Mouse (Mus musculus): ENCODE data around the gene Tm7sf3. TPM values are rescaled to one million over a fixed set of nuclear protein-coding genes. Genes with fewer than 3 reads are reported as not detected.

Gene Tm7sf3
- polyA plus RNA-seq, 1 experiment from 2014 or later, result 26.4 TPM

- Histone ChIP-seq H3K27ac (replicated peaks) (no peak overlapping the region), H3K4me3 (no peak overlapping the region), H3K9me3 (0 out of 2 replicates have a peak, but pooled peaks cover 4% of the 10 kb centered on the region), H3K4me1 (no peaks in the 10 kb centered on the region), H3K27me3 (no peaks in the 10 kb centered on the region), H3K4me2 (replicated peaks) (no peak overlapping the region), H3K9ac (replicated peaks) (no peak overlapping the region), H3K36me3 (no peaks in the 10 kb centered on the region)
- WGBS, result 55% methylated on average over 5 of the region's 5 CpGs
- ATAC-seq (ENCODE audit: low FRiP score, low read depth), result no peak
These were observed 29.5 kb upstream of the Tm7sf3 start for GRCm38 (mm10) chr6:146672106-146672505.

- 89% methylated on average over 15 of the region's 15 CpGs for WGBS
- Histone ChIP-seq H3K36me3 (no peaks in the 10 kb centered on the region), H3K27ac (replicated peaks) (no peak overlapping the region), H3K4me1 (0 out of 2 replicates have a peak, but pooled peaks cover 4% of the 10 kb centered on the region), H3K4me2 (replicated peaks) (no peak overlapping the region), H3K9ac (replicated peaks) (no peak overlapping the region), H3K9me3 (0 out of 2 replicates have a peak, but pooled peaks cover 4% of the 10 kb centered on the region), H3K27me3 (no peaks in the 10 kb centered on the region), H3K4me3 (no peak overlapping the region)
- ATAC-seq (ENCODE audit: low FRiP score, low read depth), result no peak
These were observed 28.6 kb upstream of the Tm7sf3 start for GRCm38 (mm10) chr6:146670956-146671855.

- Histone ChIP-seq H3K27ac (replicated peaks) (no peak overlapping the region), H3K4me1 (0 out of 2 replicates have a peak, but pooled peaks cover 4% of the 10 kb centered on the region), H3K27me3 (no peaks in the 10 kb centered on the region), H3K4me2 (replicated peaks) (no peak overlapping the region), H3K9ac (replicated peaks) (no peak overlapping the region), H3K4me3 (no peak overlapping the region), H3K9me3 (0 out of 2 replicates have a peak, but pooled peaks cover 4% of the 10 kb centered on the region), H3K36me3 (no peaks in the 10 kb centered on the region)
- ATAC-seq (ENCODE audit: low FRiP score, low read depth), result no peak
These were observed 26.0 kb upstream of the Tm7sf3 start for GRCm38 (mm10) chr6:146668606-146669005.

- Histone ChIP-seq H3K36me3 (no peaks in the 10 kb centered on the region), H3K27me3 (no peaks in the 10 kb centered on the region), H3K4me3 (no peak overlapping the region), H3K27ac (replicated peaks) (no peak overlapping the region), H3K9me3 (0 out of 2 replicates have a peak, but pooled peaks cover 4% of the 10 kb centered on the region), H3K4me2 (replicated peaks) (no peak overlapping the region), H3K4me1 (0 out of 2 replicates have a peak, but pooled peaks cover 4% of the 10 kb centered on the region), H3K9ac (replicated peaks) (no peak overlapping the region)
- no peak for ATAC-seq (ENCODE audit: low FRiP score, low read depth)
- WGBS, result 85% methylated on average over 6 of the region's 6 CpGs
These were observed 24.2 kb upstream of the Tm7sf3 start for GRCm38 (mm10) chr6:146666811-146667210.

GRCm38 (mm10) chr6:146665408-146665807 lies 22.8 kb upstream of the Tm7sf3 start:
- H3K4me2 ChIP-seq (replicated peaks), result no peak overlapping the region
- no peaks in the 10 kb centered on the region for H3K27me3 ChIP-seq
- H3K36me3 ChIP-seq, result no peaks in the 10 kb centered on the region
- WGBS, result 84% methylated on average over 2 of the region's 2 CpGs
- H3K4me3 ChIP-seq, result no peak overlapping the region
- H3K27ac ChIP-seq (replicated peaks), result no peak overlapping the region
- 0 out of 2 replicates have a peak, but pooled peaks cover 2% of the 10 kb centered on the region for H3K9me3 ChIP-seq
- 0 out of 2 replicates have a peak, but pooled peaks cover 4% of the 10 kb centered on the region for H3K4me1 ChIP-seq
- no peak for ATAC-seq (ENCODE audit: low FRiP score, low read depth)
- no peak overlapping the region for H3K9ac ChIP-seq (replicated peaks)

GRCm38 (mm10) chr6:146664917-146665316 lies 22.3 kb upstream of the Tm7sf3 start:
- Histone ChIP-seq H3K9me3 (no peaks in the 10 kb centered on the region), H3K4me2 (replicated peaks) (no peak overlapping the region), H3K27me3 (no peaks in the 10 kb centered on the region), H3K4me1 (0 out of 2 replicates have a peak, but pooled peaks cover 4% of the 10 kb centered on the region), H3K9ac (replicated peaks) (no peak overlapping the region), H3K27ac (replicated peaks) (no peak overlapping the region), H3K4me3 (no peak overlapping the region), H3K36me3 (no peaks in the 10 kb centered on the region)
- WGBS, result 96% methylated on average over 5 of the region's 5 CpGs
- ATAC-seq (ENCODE audit: low FRiP score, low read depth), result no peak

GRCm38 (mm10) chr6:146664116-146664515 lies 21.5 kb upstream of the Tm7sf3 start:
- Histone ChIP-seq H3K9me3 (no peaks in the 10 kb centered on the region), H3K27me3 (no peaks in the 10 kb centered on the region), H3K4me2 (replicated peaks) (no peak overlapping the region), H3K4me3 (no peak overlapping the region), H3K27ac (replicated peaks) (no peak overlapping the region), H3K9ac (replicated peaks) (no peak overlapping the region), H3K4me1 (0 out of 2 replicates have a peak, but pooled peaks cover 4% of the 10 kb centered on the region), H3K36me3 (no peaks in the 10 kb centered on the region)
- 62% methylated on average over 5 of the region's 5 CpGs for WGBS
- ATAC-seq (ENCODE audit: low FRiP score, low read depth), result no peak

DNA sequence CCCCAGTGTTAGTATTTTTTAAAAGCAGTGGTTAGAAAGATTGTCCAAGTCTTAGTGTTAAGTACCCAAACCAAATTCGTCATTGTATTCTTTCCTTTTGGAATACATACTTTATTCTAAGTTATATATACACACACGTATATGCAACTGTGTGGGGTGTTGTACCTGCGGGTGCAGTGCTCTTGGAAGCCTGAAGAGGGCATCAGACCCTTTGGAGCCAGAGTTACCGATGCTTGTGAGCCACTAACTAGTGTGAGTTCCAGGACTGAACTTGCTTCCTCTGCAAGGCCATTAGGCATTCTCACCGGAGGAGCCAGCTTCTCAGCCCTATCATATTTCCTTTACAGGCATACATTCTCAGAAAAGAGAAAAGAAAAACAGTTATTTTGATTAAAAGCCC lies 20.1 kb upstream of the Tm7sf3 start:
- H3K4me3 ChIP-seq, result no peak overlapping the region
- H3K36me3 ChIP-seq, result no peaks in the 10 kb centered on the region
- no peaks in the 10 kb centered on the region for H3K27me3 ChIP-seq
- no peak overlapping the region for H3K4me2 ChIP-seq (replicated peaks)
- ATAC-seq (ENCODE audit: low FRiP score, low read depth), result no peak
- WGBS, result 37% methylated on average over 5 of the region's 5 CpGs
- H3K27ac ChIP-seq (replicated peaks), result no peak overlapping the region
- H3K4me1 ChIP-seq, result 0 out of 2 replicates have a peak, but pooled peaks cover 4% of the 10 kb centered on the region
- no peaks in the 10 kb centered on the region for H3K9me3 ChIP-seq
- H3K9ac ChIP-seq (replicated peaks), result no peak overlapping the region

GRCm38 (mm10) chr6:146661655-146662054 lies 19.0 kb upstream of the Tm7sf3 start:
- ATAC-seq (ENCODE audit: low FRiP score, low read depth), result no peak
- H3K27ac ChIP-seq (replicated peaks), result no peak overlapping the region
- no peak overlapping the region for H3K9ac ChIP-seq (replicated peaks)
- H3K4me3 ChIP-seq, result no peak overlapping the region
- H3K4me2 ChIP-seq (replicated peaks), result no peak overlapping the region
- 90% methylated on average over 5 of the region's 5 CpGs for WGBS
- no peaks in the 10 kb centered on the region for H3K9me3 ChIP-seq
- no peaks in the 10 kb centered on the region for H3K36me3 ChIP-seq
- no peaks in the 10 kb centered on the region for H3K27me3 ChIP-seq
- H3K4me1 ChIP-seq, result 0 out of 2 replicates have a peak, but pooled peaks cover 3% of the 10 kb centered on the region

DNA sequence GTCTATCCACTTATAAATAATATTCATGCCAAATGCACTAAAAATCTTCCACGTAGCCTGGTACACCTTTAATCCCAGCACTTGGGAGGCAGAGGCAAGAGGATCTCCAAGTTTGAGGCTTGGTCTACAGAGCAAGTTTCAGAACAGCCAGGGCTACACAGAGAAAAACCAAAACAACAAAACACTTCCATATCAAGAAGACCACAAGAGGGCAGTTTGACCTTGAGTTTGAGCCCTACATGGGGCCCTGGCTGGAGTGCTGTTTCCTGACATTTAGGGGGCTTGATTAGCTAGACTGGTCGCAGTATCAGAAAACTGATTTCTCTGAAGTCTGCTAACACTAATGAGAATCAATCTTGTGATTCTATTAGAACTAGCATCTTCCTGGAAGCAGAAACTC lies 18.0 kb upstream of the Tm7sf3 start:
- H3K27ac ChIP-seq (replicated peaks), result no peak overlapping the region
- no peak overlapping the region for H3K4me3 ChIP-seq
- no peaks in the 10 kb centered on the region for H3K4me1 ChIP-seq
- WGBS, result 80% methylated on average over 2 of the region's 2 CpGs
- H3K9ac ChIP-seq (replicated peaks), result no peak overlapping the region
- no peaks in the 10 kb centered on the region for H3K36me3 ChIP-seq
- no peak for ATAC-seq (ENCODE audit: low FRiP score, low read depth)
- no peak overlapping the region for H3K4me2 ChIP-seq (replicated peaks)
- no peaks in the 10 kb centered on the region for H3K9me3 ChIP-seq
- H3K27me3 ChIP-seq, result no peaks in the 10 kb centered on the region

GRCm38 (mm10) chr6:146653197-146653596 lies 10.6 kb upstream of the Tm7sf3 start:
- 93% methylated on average over 3 of the region's 3 CpGs for WGBS

GRCm38 (mm10) chr6:146651431-146651830 lies 8.8 kb upstream of the Tm7sf3 start:
- no peak for ATAC-seq (ENCODE audit: low FRiP score, low read depth)
- Histone ChIP-seq H3K4me3 (no peak overlapping the region), H3K27ac (replicated peaks) (no peak overlapping the region), H3K27me3 (no peaks in the 10 kb centered on the region), H3K9ac (replicated peaks) (no peak overlapping the region), H3K4me2 (replicated peaks) (no peak overlapping the region), H3K4me1 (no peaks in the 10 kb centered on the region), H3K36me3 (peaks cover 15% of the 10 kb centered on the region), H3K9me3 (no peaks in the 10 kb centered on the region)

More at GRCm38 (mm10) chr6:146653197-146653596, 10.6 kb upstream of the Tm7sf3 start:
- Histone ChIP-seq H3K4me3 (no peak overlapping the region), H3K9ac (replicated peaks) (no peak overlapping the region), H3K36me3 (peaks cover 15% of the 10 kb centered on the region), H3K27ac (replicated peaks) (no peak overlapping the region), H3K4me2 (replicated peaks) (no peak overlapping the region), H3K4me1 (no peaks in the 10 kb centered on the region), H3K9me3 (no peaks in the 10 kb centered on the region), H3K27me3 (no peaks in the 10 kb centered on the region)
- no peak for ATAC-seq (ENCODE audit: low FRiP score, low read depth)

All from midbrain, embryonic 12.5 days (tissue).